Mouse (Mus musculus): Measurements from ENCODE around the gene H2al1j. TPM values are rescaled to one million over a fixed set of nuclear protein-coding genes. Genes with fewer than 3 reads are reported as not detected.

H2al1j gene
- polyA plus RNA-seq (2015; fragmentation: Illumina TruSeq; extraction: RNeasy Lipid Tissue Mini Kit (QIAGEN cat#74804); ENCODE audit: low read depth, low replicate concordance) = not detected

DNA sequence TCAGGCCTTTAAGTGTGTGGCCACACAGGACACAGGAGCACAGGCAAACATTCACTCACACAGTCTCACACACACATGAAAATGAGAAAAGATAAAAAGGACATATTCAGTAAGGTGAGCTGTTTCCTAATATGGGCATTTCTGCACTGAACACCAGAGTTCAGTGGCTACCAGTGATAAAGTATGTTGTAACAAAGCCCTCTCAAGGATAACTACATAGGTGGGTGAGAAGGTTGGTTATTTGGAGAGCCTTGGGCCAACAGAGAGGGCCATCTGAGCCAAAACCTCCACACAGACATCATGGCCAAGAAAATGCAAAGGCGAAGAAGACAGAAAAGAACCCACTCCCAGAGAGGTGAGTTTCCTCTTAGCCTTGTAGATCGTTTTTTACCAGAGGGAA is at the start of gene H2al1j:
H2al1j (plus strand) TSS at position 301 of the 400 bp plus-strand sequence.

DNA sequence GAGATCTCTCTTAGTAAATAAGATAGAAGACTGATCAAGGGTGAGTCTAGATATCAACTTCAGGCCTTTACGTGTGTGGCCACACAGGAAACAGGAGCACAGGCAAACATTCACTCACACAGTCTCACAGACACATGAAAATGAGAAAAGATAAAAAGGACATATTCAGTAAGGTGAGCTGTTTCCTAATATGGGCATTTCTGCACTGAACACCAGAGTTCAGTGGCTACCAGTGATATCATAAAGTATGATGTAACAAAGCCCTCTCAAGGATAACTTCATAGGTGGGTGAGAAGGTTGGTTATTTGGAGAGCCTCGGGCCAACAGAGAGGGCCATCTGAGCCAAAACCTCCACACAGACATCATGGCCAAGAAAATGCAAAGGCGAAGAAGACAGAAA is 28.7 kb upstream of the H2al1j start, which contains the start of gene H2al1a:
H2al1a (plus strand) TSS at position 301 of the 400 bp plus-strand sequence.

DNA sequence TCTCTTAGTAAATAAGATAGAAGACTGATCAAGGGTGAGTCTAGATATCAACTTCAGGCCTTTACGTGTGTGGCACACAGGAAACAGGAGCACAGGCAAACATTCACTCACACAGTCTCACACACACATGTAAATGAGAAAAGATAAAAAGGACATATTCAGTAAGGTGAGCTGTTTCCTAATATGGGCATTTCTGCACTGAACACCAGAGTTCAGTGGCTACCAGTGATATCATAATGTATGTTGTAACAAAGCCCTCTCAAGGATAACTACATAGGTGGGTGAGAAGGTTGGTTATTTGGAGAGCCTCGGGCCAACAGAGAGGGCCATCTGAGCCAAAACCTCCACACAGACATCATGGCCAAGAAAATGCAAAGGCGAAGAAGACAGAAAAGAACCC is 25.5 kb upstream of the H2al1j start, which contains the start of gene H2al1b:
H2al1b (plus strand) TSS at position 301 of the 400 bp plus-strand sequence.

GRCm38 (mm10) chrX:11305355-11305754 is 22.3 kb upstream of the H2al1j start, which contains the start of gene H2al1c:
TSS of gene H2al1c (plus strand) at chrX:11305655.

DNA sequence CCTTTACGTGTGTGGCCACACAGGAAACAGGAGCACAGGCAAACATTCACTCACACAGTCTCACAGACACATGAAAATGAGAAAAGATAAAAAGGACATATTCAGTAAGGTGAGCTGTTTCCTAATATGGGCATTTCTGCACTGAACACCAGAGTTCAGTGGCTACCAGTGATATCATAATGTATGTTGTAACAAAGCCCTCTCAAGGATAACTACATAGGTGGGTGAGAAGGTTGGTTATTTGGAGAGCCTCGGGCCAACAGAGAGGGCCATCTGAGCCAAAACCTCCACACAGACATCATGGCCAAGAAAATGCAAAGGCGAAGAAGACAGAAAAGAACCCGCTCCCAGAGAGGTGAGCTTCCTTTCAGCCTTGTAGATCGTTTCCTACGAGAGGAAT is 19.1 kb upstream of the H2al1j start, which contains the start of gene H2al1d:
H2al1d (plus strand) TSS at position 301 of the 400 bp plus-strand sequence.

DNA sequence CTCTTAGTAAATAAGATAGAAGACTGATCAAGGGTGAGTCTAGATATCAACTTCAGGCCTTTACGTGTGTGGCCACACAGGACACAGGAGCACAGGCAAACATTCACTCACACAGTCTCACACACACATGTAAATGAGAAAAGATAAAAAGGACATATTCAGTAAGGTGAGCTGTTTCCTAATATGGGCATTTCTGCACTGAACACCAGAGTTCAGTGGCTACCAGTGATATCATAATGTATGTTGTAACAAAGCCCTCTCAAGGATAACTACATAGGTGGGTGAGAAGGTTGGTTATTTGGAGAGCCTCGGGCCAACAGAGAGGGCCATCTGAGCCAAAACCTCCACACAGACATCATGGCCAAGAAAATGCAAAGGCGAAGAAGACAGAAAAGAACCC is 16.0 kb upstream of the H2al1j start, which contains the start of gene H2al1e:
H2al1e (plus strand) TSS at position 301 of the 400 bp plus-strand sequence.

DNA sequence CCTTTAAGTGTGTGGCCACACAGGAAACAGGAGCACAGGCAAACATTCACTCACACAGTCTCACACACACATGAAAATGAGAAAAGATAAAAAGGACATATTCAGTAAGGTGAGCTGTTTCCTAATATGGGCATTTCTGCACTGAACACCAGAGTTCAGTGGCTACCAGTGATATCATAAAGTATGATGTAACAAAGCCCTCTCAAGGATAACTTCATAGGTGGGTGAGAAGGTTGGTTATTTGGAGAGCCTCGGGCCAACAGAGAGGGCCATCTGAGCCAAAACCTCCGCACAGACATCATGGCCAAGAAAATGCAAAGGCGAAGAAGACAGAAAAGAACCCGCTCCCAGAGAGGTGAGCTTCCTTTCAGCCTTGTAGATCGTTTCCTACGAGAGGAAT is 12.8 kb upstream of the H2al1j start, which contains the start of gene H2al1f:
H2al1f (plus strand) TSS at position 301 of the 400 bp plus-strand sequence.

GRCm38 (mm10) chrX:11317956-11318355 is 9.7 kb upstream of the H2al1j start, which contains the start of gene H2al1g:
TSS of gene H2al1g (plus strand) at chrX:11318256.

GRCm38 (mm10) chrX:11321192-11321591 is 6.4 kb upstream of the H2al1j start, which contains the start of gene H2al1h:
TSS of gene H2al1h (plus strand) at chrX:11321492.

GRCm38 (mm10) chrX:11324359-11324758 is 3.3 kb upstream of the H2al1j start, which contains the start of gene H2al1i:
TSS of gene H2al1i (plus strand) at chrX:11324659.

Other genes with a start within 250 kb of the H2al1j start
- not detected for gene H2al1a, start 28.6 kb upstream of the H2al1j start, polyA plus RNA-seq (2015; fragmentation: Illumina TruSeq; extraction: RNeasy Lipid Tissue Mini Kit (QIAGEN cat#74804); ENCODE audit: low read depth, low replicate concordance)
- not detected for gene H2al1b, start 25.4 kb upstream of the H2al1j start, polyA plus RNA-seq (2015; fragmentation: Illumina TruSeq; extraction: RNeasy Lipid Tissue Mini Kit (QIAGEN cat#74804); ENCODE audit: low read depth, low replicate concordance)
- gene H2al1c, start 22.2 kb upstream of the H2al1j start, polyA plus RNA-seq (2015; fragmentation: Illumina TruSeq; extraction: RNeasy Lipid Tissue Mini Kit (QIAGEN cat#74804); ENCODE audit: low read depth, low replicate concordance) = not detected
- gene H2al1d, start 19.0 kb upstream of the H2al1j start, polyA plus RNA-seq (2015; fragmentation: Illumina TruSeq; extraction: RNeasy Lipid Tissue Mini Kit (QIAGEN cat#74804); ENCODE audit: low read depth, low replicate concordance) = not detected
- gene H2al1e, start 15.9 kb upstream of the H2al1j start, polyA plus RNA-seq (2015; fragmentation: Illumina TruSeq; extraction: RNeasy Lipid Tissue Mini Kit (QIAGEN cat#74804); ENCODE audit: low read depth, low replicate concordance) = not detected
- gene H2al1f, start 12.7 kb upstream of the H2al1j start, polyA plus RNA-seq (2015; fragmentation: Illumina TruSeq; extraction: RNeasy Lipid Tissue Mini Kit (QIAGEN cat#74804); ENCODE audit: low read depth, low replicate concordance) = not detected
- not detected for gene H2al1g, start 9.6 kb upstream of the H2al1j start, polyA plus RNA-seq (2015; fragmentation: Illumina TruSeq; extraction: RNeasy Lipid Tissue Mini Kit (QIAGEN cat#74804); ENCODE audit: low read depth, low replicate concordance)
- not detected for gene H2al1h, start 6.3 kb upstream of the H2al1j start, polyA plus RNA-seq (2015; fragmentation: Illumina TruSeq; extraction: RNeasy Lipid Tissue Mini Kit (QIAGEN cat#74804); ENCODE audit: low read depth, low replicate concordance)
- gene H2al1i, start 3.2 kb upstream of the H2al1j start, polyA plus RNA-seq (2015; fragmentation: Illumina TruSeq; extraction: RNeasy Lipid Tissue Mini Kit (QIAGEN cat#74804); ENCODE audit: low read depth, low replicate concordance) = not detected

Measured in brain, adult 10 weeks (tissue).